Mouse (Mus musculus) CH12.LX (cell line): ENCODE measurements around the gene Trim41. TPM values are rescaled to one million over a fixed set of nuclear protein-coding genes. Genes with fewer than 3 reads are reported as not detected.
"Not testable (repeated sequence)": the region's sequence is repeated elsewhere in the genome, so short reads cannot be mapped to it uniquely, and the experiment has no call there.

Source experiments
- DNase-seq: peaks from one replicate; pipeline ENCODE4 v3.0.0-alpha.2; 2013; ENCODE audit errors: extremely low read depth
- H3K27ac ChIP-seq: 2 replicates; pipeline ENCODE4 v1.5.1; 2012; ENCODE audit warnings: low read depth, mild to moderate bottlenecking, control low read depth, moderate library complexity; ENCODE audit not compliant: insufficient read depth
- H3K27me3 ChIP-seq: replicated peaks from 2 replicates; pipeline ENCODE3; 2012; ENCODE audit warnings: inconsistent platforms
- H3K36me3 ChIP-seq, 2 experiments: replicated peaks in 1 of 2; 2 replicates each; pipeline versions ENCODE3 to v1.6.1; 2012; ENCODE audit warnings: inconsistent platforms in 1 of 2, low read length in 1 of 2, mild to moderate bottlenecking in 1 of 2, mixed read lengths in 1 of 2, moderate library complexity in 1 of 2; ENCODE audit not compliant: control insufficient read depth in 1 of 2, insufficient read depth in 1 of 2
- H3K4me1 ChIP-seq, 2 experiments: 2 replicates each; pipeline ENCODE4 v1.6.1; 2012; ENCODE audit warnings: inconsistent platforms in 1 of 2, moderate library complexity in 1 of 2; ENCODE audit not compliant: insufficient read depth in 2 of 2, control insufficient read depth in 1 of 2
- H3K4me2 ChIP-seq: 2 replicates; pipeline ENCODE4 v1.6.1; 2012; ENCODE audit warnings: low read depth, mild to moderate bottlenecking, control low read depth; ENCODE audit not compliant: poor library complexity, insufficient read depth, severe bottlenecking
- H3K4me3 ChIP-seq, 3 experiments: fragments of 150-350 bp in 1 of 3; sonication (generic) in 1 of 3; replicated peaks in 1 of 3; 2 replicates each; pipeline versions ENCODE3 to v1.5.1; 2011 to 2012; ENCODE audit warnings: low read depth in 2 of 3, low read length in 2 of 3, mild to moderate bottlenecking in 2 of 3, moderate library complexity in 2 of 3, control low read depth in 1 of 3, improper control_type of control experiment in 1 of 3, inconsistent platforms in 1 of 3, mixed read lengths in 1 of 3; ENCODE audit not compliant: poor library complexity in 1 of 3
- H3K79me2 ChIP-seq: replicated peaks from 2 replicates; pipeline ENCODE4 v1.6.1; 2012; ENCODE audit warnings: mild to moderate bottlenecking, moderate library complexity; ENCODE audit not compliant: control insufficient read depth, poor library complexity, insufficient read depth, severe bottlenecking; ENCODE audit errors: extremely low read depth
- H3K9ac ChIP-seq: 2 replicates; pipeline ENCODE4 v1.6.1; 2012; ENCODE audit warnings: low read depth, mild to moderate bottlenecking, control low read depth, moderate library complexity; ENCODE audit not compliant: insufficient read depth
- H3K9me3 ChIP-seq: replicated peaks from 2 replicates; pipeline ENCODE3; 2012; ENCODE audit warnings: low read length, inconsistent platforms, mixed read lengths
- BHLHE40 ChIP-seq: IDR thresholded peaks from 2 replicates; pipeline ENCODE4 v1.6.1; 2011; ENCODE audit warnings: mild to moderate bottlenecking, low read depth, low read length, improper control_type of control experiment
- CHD1 ChIP-seq: IDR thresholded peaks from 2 replicates; pipeline ENCODE4 v1.6.1; 2012; ENCODE audit warnings: low read depth, low read length, improper control_type of control experiment, inconsistent platforms
- CHD2 ChIP-seq: IDR thresholded peaks from 2 replicates; pipeline ENCODE4 v1.6.1; 2011; ENCODE audit warnings: low read length, improper control_type of control experiment
- E2F4 ChIP-seq: IDR thresholded peaks from 2 replicates; pipeline ENCODE4 v1.6.1; 2011; ENCODE audit warnings: low read depth, low read length, improper control_type of control experiment; ENCODE audit not compliant: insufficient replicate concordance
- ELF1 ChIP-seq: IDR thresholded peaks from 2 replicates; pipeline ENCODE4 v1.6.1; 2014; ENCODE audit warnings: low read depth, mild to moderate bottlenecking, inconsistent platforms, low read length, improper control_type of control experiment
- EP300 ChIP-seq: IDR thresholded peaks from 2 replicates; pipeline ENCODE4 v1.6.1; 2011; ENCODE audit warnings: low read length, improper control_type of control experiment
- ETS1 ChIP-seq: conservative IDR thresholded peaks from 2 replicates; pipeline ENCODE4 v1.6.1; 2012; ENCODE audit warnings: low read depth, mild to moderate bottlenecking, inconsistent platforms, low read length, improper control_type of control experiment, moderate library complexity
- GABPA ChIP-seq: IDR thresholded peaks from 2 replicates; pipeline ENCODE4 v1.6.1; 2012; ENCODE audit warnings: low read depth, low read length, improper control_type of control experiment, inconsistent platforms; ENCODE audit not compliant: insufficient replicate concordance
- HCFC1 ChIP-seq: IDR thresholded peaks from 2 replicates; pipeline ENCODE4 v1.6.1; 2012; ENCODE audit warnings: low read depth, mild to moderate bottlenecking, inconsistent platforms, low read length, improper control_type of control experiment
- JUN ChIP-seq: IDR thresholded peaks from 2 replicates; pipeline ENCODE4 v1.6.1; 2011; ENCODE audit warnings: low read depth, mild to moderate bottlenecking, low read length, improper control_type of control experiment, moderate library complexity; ENCODE audit not compliant: insufficient read depth
- KAT2A ChIP-seq: IDR thresholded peaks from 2 replicates; pipeline ENCODE4 v1.6.1; 2012; ENCODE audit warnings: low read length, improper control_type of control experiment, inconsistent platforms; ENCODE audit not compliant: insufficient replicate concordance
- MAX ChIP-seq: IDR thresholded peaks from 2 replicates; pipeline ENCODE4 v1.6.1; 2011; ENCODE audit warnings: low read length, improper control_type of control experiment
- MAZ ChIP-seq: IDR thresholded peaks from 2 replicates; pipeline ENCODE4 v1.6.1; 2012; ENCODE audit warnings: low read depth, mild to moderate bottlenecking, inconsistent platforms, low read length, improper control_type of control experiment, moderate library complexity
- MXI1 ChIP-seq: IDR thresholded peaks from 2 replicates; pipeline ENCODE4 v1.6.1; 2011; ENCODE audit warnings: mild to moderate bottlenecking, low read depth, low read length, improper control_type of control experiment
- NELFE ChIP-seq: IDR thresholded peaks from 2 replicates; pipeline ENCODE4 v1.6.1; 2011; ENCODE audit warnings: low read depth, low read length, improper control_type of control experiment
- POLR2A ChIP-seq: IDR thresholded peaks from 2 replicates; pipeline ENCODE4 v1.6.1; 2011; ENCODE audit warnings: low read depth, mild to moderate bottlenecking, improper control_type of control experiment, low read length
- RAD21 ChIP-seq: IDR thresholded peaks from 2 replicates; pipeline ENCODE4 v1.6.1; 2011; ENCODE audit warnings: low read depth, mild to moderate bottlenecking, low read length, improper control_type of control experiment, moderate library complexity
- RCOR1 ChIP-seq: conservative IDR thresholded peaks from 2 replicates; pipeline ENCODE4 v1.6.1; 2012; ENCODE audit warnings: low read depth, mild to moderate bottlenecking, inconsistent platforms, low read length, improper control_type of control experiment
- SIN3A ChIP-seq: IDR thresholded peaks from 2 replicates; pipeline ENCODE4 v1.6.1; 2012; ENCODE audit warnings: low read length, improper control_type of control experiment, inconsistent platforms
- TBP ChIP-seq: conservative IDR thresholded peaks from 2 replicates; pipeline ENCODE4 v1.6.1; 2011; ENCODE audit warnings: low read depth, low read length, improper control_type of control experiment
- TCF12 ChIP-seq: IDR thresholded peaks from 2 replicates; pipeline ENCODE4 v1.6.1; 2014; ENCODE audit warnings: low read depth, mild to moderate bottlenecking, inconsistent platforms, low read length, improper control_type of control experiment
- UBTF ChIP-seq: IDR thresholded peaks from 2 replicates; pipeline ENCODE4 v1.6.1; 2012; ENCODE audit warnings: low read depth, mild to moderate bottlenecking, inconsistent platforms, low read length, improper control_type of control experiment, moderate library complexity
- USF1 ChIP-seq: IDR thresholded peaks from 2 replicates; pipeline ENCODE4 v1.6.1; 2014; ENCODE audit warnings: low read depth, mild to moderate bottlenecking, inconsistent platforms, low read length, improper control_type of control experiment
- USF2 ChIP-seq: conservative IDR thresholded peaks from 2 replicates; pipeline ENCODE4 v1.6.1; 2011; ENCODE audit warnings: low read depth, low read length, improper control_type of control experiment
- ZMIZ1 ChIP-seq: IDR thresholded peaks from 2 replicates; pipeline ENCODE4 v1.6.1; 2012; ENCODE audit warnings: low read depth, mild to moderate bottlenecking, inconsistent platforms, low read length, improper control_type of control experiment
- ZNF384 ChIP-seq: IDR thresholded peaks from 2 replicates; pipeline ENCODE4 v1.6.1; 2012; ENCODE audit warnings: low read depth, low read length, improper control_type of control experiment, inconsistent platforms
- dilution Hi-C: fragments of 300-500 bp; cut with MboI; formaldehyde crosslinking; loops from 2 replicates; pipeline ENCODE4 v1.14.3; 2020; ENCODE audit warnings: low sequenced_read_pairs; ENCODE audit not compliant: extremely low pct_unique_long_range_greater_than_20kb, extremely low pct_ligation_motif_present
- in situ Hi-C: fragments of 300-500 bp; cut with MboI; formaldehyde crosslinking; loops from 3 replicates; pipeline ENCODE4 v1.14.3; 2019; ENCODE audit warnings: low sequenced_read_pairs, low pct_ligation_motif_present, low pct_unique_long_range_greater_than_20kb, mixed read lengths
- polyA plus RNA-seq: library from polyadenylated mRNA; unstranded; fragments of >175 nt; gene quantifications from 2 replicates; pipeline ENCODE4 v1.2.1, GENCODE M21; 2012; ENCODE audit warnings: low read depth; ENCODE audit not compliant: insufficient read length
- total RNA-seq, 2 experiments: library from RNA; depleted of rRNA; stranded (reverse); fragments of 300-350 nt in 1 of 2; fragments of >200 nt in 1 of 2; gene quantifications; 2 replicates each; pipeline ENCODE4 v1.2.3; 2012 to 2014

The Trim41 gene
- total and polyA plus RNA-seq, 3 experiments, result 18.8 to 51.6 (median 36.0) TPM

- Histone ChIP-seq H3K79me2 (peaks cover 21% of the 10 kb centered on the region), H3K9ac (no peak overlapping the region), H3K27ac (no peak overlapping the region), H3K4me1 (peaks cover 5 to 26% of the 10 kb centered on the region in 2 experiments), H3K27me3 (no peaks in the 10 kb centered on the region), H3K4me3 (no peak overlapping the region), H3K9me3 (no peaks in the 10 kb centered on the region), H3K36me3 (peaks cover 4 to 31% of the 10 kb centered on the region in 2 experiments), H3K4me2 (no peak overlapping the region)
- TF ChIP-seq CHD2, result no peak
- no peak for TF ChIP-seq E2F4
- no peak for TF ChIP-seq GABPA
- no peak for TF ChIP-seq ZNF384
- no peak for TF ChIP-seq EP300
- no peak for TF ChIP-seq MAZ
- TF ChIP-seq MAX, result no peak
- TF ChIP-seq RAD21, result no peak
- no peak for TF ChIP-seq KAT2A
- no peak for TF ChIP-seq TBP
- no peak for TF ChIP-seq RCOR1
- no peak for TF ChIP-seq JUN
- no peak for TF ChIP-seq UBTF
- no peak for TF ChIP-seq USF2
- no peak for TF ChIP-seq ETS1
- no peak for TF ChIP-seq NELFE
- no peak for TF ChIP-seq POLR2A
- TF ChIP-seq ZMIZ1, result no peak
- no peak for TF ChIP-seq ELF1
- no peak for TF ChIP-seq MXI1
- in situ Hi-C loops (loop anchor here (5.0 kb wide), 1 partner anchor 307 kb away; no protein-coding TSS in a partner anchor), dilution Hi-C loops (no loop called here)
- no peak for DNase-seq
These were observed 21.9 kb downstream of the Trim41 start for GRCm38 (mm10) chr11:48795221-48795620.

- Histone ChIP-seq H3K36me3 (peaks cover 4 to 31% of the 10 kb centered on the region in 2 experiments), H3K4me3 (no peak overlapping the region), H3K79me2 (peaks cover 11% of the 10 kb centered on the region), H3K27ac (no peak overlapping the region), H3K4me1 (peaks cover 9 to 38% of the 10 kb centered on the region in 2 experiments), H3K4me2 (no peak overlapping the region), H3K9ac (no peak overlapping the region), H3K27me3 (no peaks in the 10 kb centered on the region), H3K9me3 (no peaks in the 10 kb centered on the region)
- in situ Hi-C loops, result no loop called here
- no peak for TF ChIP-seq USF1
- TF ChIP-seq HCFC1, result no peak
- TF ChIP-seq TCF12, result no peak
- no peak for TF ChIP-seq SIN3A
- TF ChIP-seq CHD1, result no peak
- no peak for TF ChIP-seq BHLHE40
- TF ChIP-seq JUN, result no peak
- DNase-seq, result no peak
- dilution Hi-C loops, result no loop called here
These were observed 24.0 kb downstream of the Trim41 start for GRCm38 (mm10) chr11:48793184-48793583.

- H3K4me2 ChIP-seq, DNase-seq, H3K9ac ChIP-seq, dilution Hi-C loops, H3K9me3 ChIP-seq, H3K27ac ChIP-seq, H3K4me3 ChIP-seq, H3K27me3 ChIP-seq, H3K79me2 ChIP-seq, in situ Hi-C loops: not testable (repeated sequence)
- Histone ChIP-seq H3K36me3 (peaks cover 4 to 27% of the 10 kb centered on the region in 2 experiments), H3K4me1 (peaks cover 4 to 33% of the 10 kb centered on the region in 2 experiments)
These were observed 25.3 kb downstream of the Trim41 start for GRCm38 (mm10) chr11:48791894-48792293.
